Mouse (Mus musculus) lung, postnatal 0 days (tissue): ENCODE data around the gene A730009L09Rik.

Source experiments
- CTCF ChIP-seq: IDR thresholded peaks from 2 replicates; pipeline ENCODE4 v1.5.1; 2016; ENCODE audit warnings: antibody characterized with exemption, mild to moderate bottlenecking
- EP300 ChIP-seq: IDR thresholded peaks from 2 replicates; pipeline ENCODE4 v1.6.1; 2016; ENCODE audit warnings: antibody characterized with exemption, mild to moderate bottlenecking, control low read depth

- no peak for TF ChIP-seq CTCF
- TF ChIP-seq EP300: no peak
These were observed 38.0 kb upstream of the A730009L09Rik start for GRCm38 (mm10) chr16:84476948-84477347.
